Mouse (Mus musculus) ZHBTc4 (cell line): Measurements from ENCODE around the gene Tubd1.
"Not testable (repeated sequence)": the region's sequence is repeated elsewhere in the genome, so short reads cannot be mapped to it uniquely, and the experiment has no call there.

Source experiments
- DNase-seq: peaks from one replicate; pipeline ENCODE4 v3.0.0-alpha.2; 2011; ENCODE audit warnings: low read depth, low spot score

Gene Tubd1

GRCm38 (mm10) chr11:86544639-86545299 is at the start of gene Tubd1, which contains the start of gene Rps6kb1:
Gene Tubd1 (plus strand): TSS chr11:86544991.
Gene Rps6kb1 (minus strand): TSS chr11:86544805.
- DNase-seq = peak; percentile 100

GRCm38 (mm10) chr11:86497356-86497755 is 47.4 kb upstream of the Tubd1 start:
- DNase-seq = no peak

GRCm38 (mm10) chr11:86497908-86498307 is 46.9 kb upstream of the Tubd1 start:
- DNase-seq = peak; percentile 81

GRCm38 (mm10) chr11:86500795-86501194 is 44.0 kb upstream of the Tubd1 start:
- peak; percentile 25 for DNase-seq

- DNase-seq = no peak
Observed at GRCm38 (mm10) chr11:86503121-86503520, 41.7 kb upstream of the Tubd1 start.

- DNase-seq = no peak
Observed at GRCm38 (mm10) chr11:86507334-86507733, 37.5 kb upstream of the Tubd1 start.

- DNase-seq = no peak
Observed at GRCm38 (mm10) chr11:86507991-86508390, 36.8 kb upstream of the Tubd1 start.

GRCm38 (mm10) chr11:86516620-86517019 is 28.2 kb upstream of the Tubd1 start:
- DNase-seq = no peak

- DNase-seq = no peak
Observed at GRCm38 (mm10) chr11:86517229-86517628, 27.6 kb upstream of the Tubd1 start.

- DNase-seq = no peak
Observed at GRCm38 (mm10) chr11:86519751-86520150, 25.0 kb upstream of the Tubd1 start.

GRCm38 (mm10) chr11:86527528-86527927 is 17.3 kb upstream of the Tubd1 start:
- no peak for DNase-seq

GRCm38 (mm10) chr11:86532834-86533233 is 12.0 kb upstream of the Tubd1 start:
- DNase-seq = peak; percentile 59

GRCm38 (mm10) chr11:86533302-86533701 is 11.5 kb upstream of the Tubd1 start:
- DNase-seq = not testable (repeated sequence)

- no peak for DNase-seq
Observed at GRCm38 (mm10) chr11:86534201-86534910, 10.4 kb upstream of the Tubd1 start.

- no peak for DNase-seq
Observed at GRCm38 (mm10) chr11:86538786-86539185, 6.0 kb upstream of the Tubd1 start.

- DNase-seq = no peak
Observed at GRCm38 (mm10) chr11:86539716-86540475, 4.9 kb upstream of the Tubd1 start.

GRCm38 (mm10) chr11:86540476-86540845 is 4.3 kb upstream of the Tubd1 start:
- no peak for DNase-seq

- DNase-seq = no peak
Observed at GRCm38 (mm10) chr11:86542851-86543250, 1.9 kb upstream of the Tubd1 start.

- peak; percentile 71 for DNase-seq
Observed at GRCm38 (mm10) chr11:86543960-86544638, 692 bp upstream of the Tubd1 start.

- DNase-seq = no peak
Observed at GRCm38 (mm10) chr11:86545556-86545955, 765 bp downstream of the Tubd1 start.

- DNase-seq = peak; percentile 78
Observed at GRCm38 (mm10) chr11:86547412-86547811, 2.6 kb downstream of the Tubd1 start.

- peak; percentile 25 for DNase-seq
Observed at GRCm38 (mm10) chr11:86553525-86553924, 8.7 kb downstream of the Tubd1 start.
